Mouse (Mus musculus) MEL (cell line): ENCODE measurements at regions not wholly inside any gene's neighbourhood (a gene's known extent, or its start where the extent isn't known, plus 50 kb on each side); places are given as distances from the start of the nearest gene placed in this dataset.

Experiments used
- CTCF ChIP-seq, 3 experiments: IDR thresholded peaks in 2 of 3; conservative IDR thresholded peaks in 1 of 3; 2 replicates each; pipeline ENCODE4 v1.5.1; 2011 to 2012; ENCODE audit warnings: low read length in 3 of 3, low read depth in 2 of 3, mild to moderate bottlenecking in 2 of 3, improper control_type of control experiment in 1 of 3, inconsistent platforms in 1 of 3, mixed read lengths in 1 of 3, moderate library complexity in 1 of 3; ENCODE audit not compliant: control insufficient read depth in 1 of 3, insufficient read depth in 1 of 3, poor library complexity in 1 of 3, severe bottlenecking in 1 of 3
- ETS1 ChIP-seq: IDR thresholded peaks from 2 replicates; pipeline ENCODE4 v1.6.1; 2012; ENCODE audit warnings: low read depth, mild to moderate bottlenecking, inconsistent platforms, low read length, improper control_type of control experiment, moderate library complexity
- POLR2A ChIP-seq, 2 experiments: IDR thresholded peaks; 2 replicates each; pipeline ENCODE4 v1.6.1; 2011 to 2012; ENCODE audit warnings: low read length in 2 of 2, mild to moderate bottlenecking in 2 of 2, control low read depth in 1 of 2, improper control_type of control experiment in 1 of 2, low read depth in 1 of 2, moderate library complexity in 1 of 2; ENCODE audit not compliant: control insufficient read depth in 1 of 2, insufficient read depth in 1 of 2, poor library complexity in 1 of 2

GRCm38 (mm10) chr15:95714408-95714807 is 58.6 kb upstream of the Dbx2 start:
- TF ChIP-seq ETS1: no peak
- TF ChIP-seq CTCF (IDR thresholded peaks at IDR 0.05 in 2 of 3, conservative IDR thresholded peaks at IDR 0.05 in 1 of 3; ENCODE audit: control insufficient read depth in 1 of 3, insufficient read depth in 1 of 3, low read depth in 2 of 3, low read length in 3 of 3, poor library complexity in 1 of 3, severe bottlenecking in 1 of 3): peak in 1 of 3 experiments; percentile 8; a peak in 1 of 6 replicates
- no peak for TF ChIP-seq POLR2A (IDR thresholded peaks at IDR 0.05; ENCODE audit: control insufficient read depth in 1 of 2, insufficient read depth in 1 of 2, low read depth in 1 of 2, low read length in 2 of 2, poor library complexity in 1 of 2)
